Mouse (Mus musculus) MEL (cell line): ENCODE measurements around the gene Tmprss13.

Source experiments
- CHD1 ChIP-seq: IDR thresholded peaks from 2 replicates; pipeline ENCODE4 v1.6.1; 2012; ENCODE audit warnings: low read depth, mild to moderate bottlenecking, inconsistent platforms, low read length, improper control_type of control experiment
- CTCF ChIP-seq, 3 experiments: IDR thresholded peaks in 2 of 3; conservative IDR thresholded peaks in 1 of 3; 2 replicates each; pipeline ENCODE4 v1.5.1; 2011 to 2012; ENCODE audit warnings: low read length in 3 of 3, low read depth in 2 of 3, mild to moderate bottlenecking in 2 of 3, improper control_type of control experiment in 1 of 3, inconsistent platforms in 1 of 3, mixed read lengths in 1 of 3, moderate library complexity in 1 of 3; ENCODE audit not compliant: control insufficient read depth in 1 of 3, insufficient read depth in 1 of 3, poor library complexity in 1 of 3, severe bottlenecking in 1 of 3
- EP300 ChIP-seq, 2 experiments: IDR thresholded peaks; 2 replicates each; pipeline ENCODE4 v1.6.1; 2011; ENCODE audit warnings: improper control_type of control experiment in 2 of 2, low read length in 2 of 2, low read depth in 1 of 2, mild to moderate bottlenecking in 1 of 2
- MEF2A ChIP-seq: IDR thresholded peaks from 2 replicates; pipeline ENCODE4 v1.6.1; 2014; ENCODE audit warnings: low read depth, mild to moderate bottlenecking, inconsistent platforms, low read length, improper control_type of control experiment; ENCODE audit not compliant: poor library complexity, insufficient replicate concordance, severe bottlenecking; ENCODE audit errors: extremely low read depth
- MYB ChIP-seq: IDR thresholded peaks from 2 replicates; pipeline ENCODE4 v1.6.1; 2011; ENCODE audit warnings: mild to moderate bottlenecking, low read depth, low read length, improper control_type of control experiment
- POLR2A ChIP-seq, 2 experiments: IDR thresholded peaks; 2 replicates each; pipeline ENCODE4 v1.6.1; 2011 to 2012; ENCODE audit warnings: low read length in 2 of 2, mild to moderate bottlenecking in 2 of 2, control low read depth in 1 of 2, improper control_type of control experiment in 1 of 2, low read depth in 1 of 2, moderate library complexity in 1 of 2; ENCODE audit not compliant: control insufficient read depth in 1 of 2, insufficient read depth in 1 of 2, poor library complexity in 1 of 2
- POLR2AphosphoS2 ChIP-seq: IDR thresholded peaks from 2 replicates; pipeline ENCODE4 v1.6.1; 2011; ENCODE audit warnings: low read length, improper control_type of control experiment
- RCOR1 ChIP-seq: IDR thresholded peaks from 2 replicates; pipeline ENCODE4 v1.6.1; 2012; ENCODE audit warnings: low read depth, mild to moderate bottlenecking, inconsistent platforms, low read length, improper control_type of control experiment
- SIN3A ChIP-seq: IDR thresholded peaks from 2 replicates; pipeline ENCODE4 v1.6.1; 2012; ENCODE audit warnings: low read length, improper control_type of control experiment, inconsistent platforms
- USF2 ChIP-seq, 2 experiments: IDR thresholded peaks; 2 replicates each; pipeline ENCODE4 v1.6.1; 2011 to 2012; ENCODE audit warnings: improper control_type of control experiment in 2 of 2, low read length in 2 of 2, borderline replicate concordance in 1 of 2, inconsistent platforms in 1 of 2, low read depth in 1 of 2, mild to moderate bottlenecking in 1 of 2; ENCODE audit not compliant: insufficient read depth in 1 of 2
- ZNF384 ChIP-seq: IDR thresholded peaks from 2 replicates; pipeline ENCODE4 v1.6.1; 2012; ENCODE audit warnings: low read depth, mild to moderate bottlenecking, inconsistent platforms, low read length, improper control_type of control experiment

DNA sequence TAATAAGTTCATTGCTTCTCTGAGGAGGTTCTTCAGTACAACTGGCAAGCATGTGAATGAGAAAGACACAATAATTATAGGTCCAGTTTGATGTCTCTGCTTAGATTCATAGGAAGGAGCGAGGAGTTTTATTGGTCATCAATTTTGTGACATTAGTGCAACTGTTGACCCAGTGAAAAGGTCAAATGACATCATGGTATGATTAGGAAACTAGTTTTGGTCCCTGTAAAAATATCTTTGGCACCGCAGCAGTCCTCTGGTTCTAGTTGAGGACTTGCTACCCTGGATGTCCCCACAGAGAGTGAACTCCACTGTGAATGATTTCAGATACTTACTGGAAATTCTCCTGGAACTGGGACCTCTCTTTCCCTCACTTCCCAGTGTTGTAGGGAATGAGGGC lies 36.3 kb downstream of the Tmprss13 start:
- no peak for TF ChIP-seq RCOR1
- TF ChIP-seq CTCF (IDR thresholded peaks at IDR 0.05 in 2 of 3, conservative IDR thresholded peaks at IDR 0.05 in 1 of 3; ENCODE audit: control insufficient read depth in 1 of 3, insufficient read depth in 1 of 3, low read depth in 2 of 3, low read length in 3 of 3, poor library complexity in 1 of 3, severe bottlenecking in 1 of 3): no peak
- TF ChIP-seq POLR2A (IDR thresholded peaks at IDR 0.05; ENCODE audit: control insufficient read depth in 1 of 2, insufficient read depth in 1 of 2, low read depth in 1 of 2, low read length in 2 of 2, poor library complexity in 1 of 2): no peak
- no peak for TF ChIP-seq USF2 (IDR thresholded peaks at IDR 0.05; ENCODE audit: borderline replicate concordance in 1 of 2, insufficient read depth in 1 of 2, low read depth in 1 of 2, low read length in 2 of 2)
- no peak for TF ChIP-seq POLR2AphosphoS2
- no peak for TF ChIP-seq CHD1
- no peak for TF ChIP-seq MYB
- no peak for TF ChIP-seq SIN3A
- TF ChIP-seq EP300 (IDR thresholded peaks at IDR 0.05; ENCODE audit: low read depth in 1 of 2, low read length in 2 of 2): no peak
- no peak for TF ChIP-seq MEF2A
- TF ChIP-seq ZNF384: no peak
